Mouse (Mus musculus): ENCODE measurements around the gene Hsdl1. TPM values are rescaled to one million over a fixed set of nuclear protein-coding genes. Genes with fewer than 3 reads are reported as not detected.

Gene Hsdl1
- polyA plus RNA-seq, 1 experiment: 11.0 TPM

- Histone ChIP-seq H3K27me3 (ENCODE audit: control insufficient read depth, insufficient read depth, insufficient read length) (no peaks in the 10 kb centered on the region), H3K4me3 (ENCODE audit: insufficient read depth, poor library complexity, severe bottlenecking) (no peak overlapping the region), H3K36me3 (ENCODE audit: control insufficient read depth, insufficient read depth) (peaks cover 8% of the 10 kb centered on the region), H3K79me2 (ENCODE audit: control insufficient read depth, insufficient read depth) (peaks cover 11% of the 10 kb centered on the region), H3K79me3 (ENCODE audit: low read depth) (no peaks in the 10 kb centered on the region), H3ac (ENCODE audit: control insufficient read depth, insufficient read length, low read depth) (no peak overlapping the region)
- no peak for TF ChIP-seq USF1 (IDR thresholded peaks at IDR 0.05; ENCODE audit: low read depth)
- no peak for TF ChIP-seq MYOG (IDR thresholded peaks at IDR 0.05; ENCODE audit: control insufficient read depth, extremely low read depth, insufficient read length)
- TF ChIP-seq MYOD1 (IDR thresholded peaks at IDR 0.05; ENCODE audit: control insufficient read depth, insufficient read length, low read depth): no peak
- TF ChIP-seq FOSL1 (IDR thresholded peaks at IDR 0.05; ENCODE audit: insufficient read depth, low read length, poor library complexity, severe bottlenecking): no peak
- TF ChIP-seq MAX (IDR thresholded peaks at IDR 0.05): no peak
- TF ChIP-seq CTCF (IDR thresholded peaks at IDR 0.05; ENCODE audit: control insufficient read depth, insufficient read depth, insufficient read length): no peak
- no peak for TF ChIP-seq CEBPB (IDR thresholded peaks at IDR 0.05; ENCODE audit: low read depth)
Observed at GRCm38 (mm10) chr8:119569881-119570280, 5.1 kb downstream of the Hsdl1 start.

- Histone ChIP-seq H3K79me3 (ENCODE audit: low read depth) (no peaks in the 10 kb centered on the region), H3K36me3 (ENCODE audit: control insufficient read depth, insufficient read depth) (peaks cover 9% of the 10 kb centered on the region)
Observed at GRCm38 (mm10) chr8:119568951-119569350, 6.0 kb downstream of the Hsdl1 start.

GRCm38 (mm10) chr8:119568251-119568650, 6.7 kb downstream of the Hsdl1 start:
- no peak overlapping the region for H3K4me3 ChIP-seq (ENCODE audit: insufficient read depth, poor library complexity, severe bottlenecking)
- no peaks in the 10 kb centered on the region for H3K79me2 ChIP-seq (ENCODE audit: control insufficient read depth, insufficient read depth)
- peaks cover 9% of the 10 kb centered on the region for H3K36me3 ChIP-seq (ENCODE audit: control insufficient read depth, insufficient read depth)
- H3ac ChIP-seq (ENCODE audit: control insufficient read depth, insufficient read length, low read depth): no peak overlapping the region
- no peaks in the 10 kb centered on the region for H3K79me3 ChIP-seq (ENCODE audit: low read depth)
- H3K27me3 ChIP-seq (ENCODE audit: control insufficient read depth, insufficient read depth, insufficient read length): no peaks in the 10 kb centered on the region
- TF ChIP-seq CEBPB (IDR thresholded peaks at IDR 0.05; ENCODE audit: low read depth) (no peak), MAX (IDR thresholded peaks at IDR 0.05) (no peak), MYOD1 (IDR thresholded peaks at IDR 0.05; ENCODE audit: control insufficient read depth, insufficient read length, low read depth) (no peak), MYOG (IDR thresholded peaks at IDR 0.05; ENCODE audit: control insufficient read depth, extremely low read depth, insufficient read length) (no peak)

More at GRCm38 (mm10) chr8:119568951-119569350, 6.0 kb downstream of the Hsdl1 start:
- no peak overlapping the region for H3K4me3 ChIP-seq (ENCODE audit: insufficient read depth, poor library complexity, severe bottlenecking)
- H3ac ChIP-seq (ENCODE audit: control insufficient read depth, insufficient read length, low read depth): no peak overlapping the region
- H3K79me2 ChIP-seq (ENCODE audit: control insufficient read depth, insufficient read depth): peaks cover 4% of the 10 kb centered on the region
- H3K27me3 ChIP-seq (ENCODE audit: control insufficient read depth, insufficient read depth, insufficient read length): no peaks in the 10 kb centered on the region
- no peak for TF ChIP-seq MAX (IDR thresholded peaks at IDR 0.05)
- TF ChIP-seq FOSL1 (IDR thresholded peaks at IDR 0.05; ENCODE audit: insufficient read depth, low read length, poor library complexity, severe bottlenecking): no peak
- TF ChIP-seq USF1 (IDR thresholded peaks at IDR 0.05; ENCODE audit: low read depth): no peak
- TF ChIP-seq MYOG (IDR thresholded peaks at IDR 0.05; ENCODE audit: control insufficient read depth, extremely low read depth, insufficient read length): no peak
- no peak for TF ChIP-seq CTCF (IDR thresholded peaks at IDR 0.05; ENCODE audit: control insufficient read depth, insufficient read depth, insufficient read length)
- no peak for TF ChIP-seq CEBPB (IDR thresholded peaks at IDR 0.05; ENCODE audit: low read depth)
- no peak for TF ChIP-seq MYOD1 (IDR thresholded peaks at IDR 0.05; ENCODE audit: control insufficient read depth, insufficient read length, low read depth)

- Histone ChIP-seq H3K79me2 (ENCODE audit: control insufficient read depth, insufficient read depth) (no peaks in the 10 kb centered on the region), H3ac (ENCODE audit: control insufficient read depth, insufficient read length, low read depth) (no peak overlapping the region), H3K27me3 (ENCODE audit: control insufficient read depth, insufficient read depth, insufficient read length) (no peaks in the 10 kb centered on the region), H3K36me3 (ENCODE audit: control insufficient read depth, insufficient read depth) (peaks cover 12% of the 10 kb centered on the region), H3K4me3 (ENCODE audit: insufficient read depth, poor library complexity, severe bottlenecking) (no peak overlapping the region), H3K79me3 (ENCODE audit: low read depth) (no peaks in the 10 kb centered on the region)
- TF ChIP-seq CEBPB (IDR thresholded peaks at IDR 0.05; ENCODE audit: low read depth): no peak
- no peak for TF ChIP-seq CTCF (IDR thresholded peaks at IDR 0.05; ENCODE audit: control insufficient read depth, insufficient read depth, insufficient read length)
- no peak for TF ChIP-seq FOSL1 (IDR thresholded peaks at IDR 0.05; ENCODE audit: insufficient read depth, low read length, poor library complexity, severe bottlenecking)
- TF ChIP-seq USF1 (IDR thresholded peaks at IDR 0.05; ENCODE audit: low read depth): no peak
- TF ChIP-seq MYOG (IDR thresholded peaks at IDR 0.05; ENCODE audit: control insufficient read depth, extremely low read depth, insufficient read length): no peak
- no peak for TF ChIP-seq MYOD1 (IDR thresholded peaks at IDR 0.05; ENCODE audit: control insufficient read depth, insufficient read length, low read depth)
- no peak for TF ChIP-seq MAX (IDR thresholded peaks at IDR 0.05)
Observed at GRCm38 (mm10) chr8:119566367-119566766, 8.6 kb downstream of the Hsdl1 start.

- Histone ChIP-seq H3K79me3 (ENCODE audit: low read depth) (no peaks in the 10 kb centered on the region), H3K4me3 (ENCODE audit: insufficient read depth, poor library complexity, severe bottlenecking) (no peak overlapping the region), H3K27me3 (ENCODE audit: control insufficient read depth, insufficient read depth, insufficient read length) (no peaks in the 10 kb centered on the region), H3ac (ENCODE audit: control insufficient read depth, insufficient read length, low read depth) (no peak overlapping the region), H3K79me2 (ENCODE audit: control insufficient read depth, insufficient read depth) (no peaks in the 10 kb centered on the region), H3K36me3 (ENCODE audit: control insufficient read depth, insufficient read depth) (peaks cover 12% of the 10 kb centered on the region)
- no peak for TF ChIP-seq MAX (IDR thresholded peaks at IDR 0.05)
- no peak for TF ChIP-seq MYOD1 (IDR thresholded peaks at IDR 0.05; ENCODE audit: control insufficient read depth, insufficient read length, low read depth)
- TF ChIP-seq MYOG (IDR thresholded peaks at IDR 0.05; ENCODE audit: control insufficient read depth, extremely low read depth, insufficient read length): no peak
- no peak for TF ChIP-seq CEBPB (IDR thresholded peaks at IDR 0.05; ENCODE audit: low read depth)
- TF ChIP-seq CTCF (IDR thresholded peaks at IDR 0.05; ENCODE audit: control insufficient read depth, insufficient read depth, insufficient read length): no peak
- TF ChIP-seq FOSL1 (IDR thresholded peaks at IDR 0.05; ENCODE audit: insufficient read depth, low read length, poor library complexity, severe bottlenecking): no peak
- no peak for TF ChIP-seq USF1 (IDR thresholded peaks at IDR 0.05; ENCODE audit: low read depth)
Observed at GRCm38 (mm10) chr8:119563849-119564251, 11.1 kb downstream of the Hsdl1 start.

- peaks cover 40% of the 10 kb centered on the region for H3K79me2 ChIP-seq (ENCODE audit: control insufficient read depth, insufficient read depth)
- H3K27me3 ChIP-seq (ENCODE audit: control insufficient read depth, insufficient read depth, insufficient read length): no peaks in the 10 kb centered on the region
- H3K4me3 ChIP-seq (ENCODE audit: insufficient read depth, poor library complexity, severe bottlenecking): no peak overlapping the region
- H3ac ChIP-seq (ENCODE audit: control insufficient read depth, insufficient read length, low read depth): no peak overlapping the region
- H3K36me3 ChIP-seq (ENCODE audit: control insufficient read depth, insufficient read depth): peaks cover 12% of the 10 kb centered on the region
- TF ChIP-seq FOSL1 (IDR thresholded peaks at IDR 0.05; ENCODE audit: insufficient read depth, low read length, poor library complexity, severe bottlenecking): no peak
- no peak for TF ChIP-seq MYOD1 (IDR thresholded peaks at IDR 0.05; ENCODE audit: control insufficient read depth, insufficient read length, low read depth)
- TF ChIP-seq CEBPB (IDR thresholded peaks at IDR 0.05; ENCODE audit: low read depth): no peak
- no peak for TF ChIP-seq USF1 (IDR thresholded peaks at IDR 0.05; ENCODE audit: low read depth)
- no peak for TF ChIP-seq MYOG (IDR thresholded peaks at IDR 0.05; ENCODE audit: control insufficient read depth, extremely low read depth, insufficient read length)
- TF ChIP-seq MAX (IDR thresholded peaks at IDR 0.05): no peak
- no peak for TF ChIP-seq CTCF (IDR thresholded peaks at IDR 0.05; ENCODE audit: control insufficient read depth, insufficient read depth, insufficient read length)
- H3K79me3 ChIP-seq (ENCODE audit: low read depth): peaks cover 38% of the 10 kb centered on the region
Observed at GRCm38 (mm10) chr8:119559402-119559720, 15.6 kb downstream of the Hsdl1 start.
